Mouse (Mus musculus) C2C12 (cell line): ENCODE results near the gene S100a16. TPM values are rescaled to one million over a fixed set of nuclear protein-coding genes. Genes with fewer than 3 reads are reported as not detected.

ENCODE experiments used
- H3K27me3 ChIP-seq: one replicate; pipeline ENCODE4 v1.6.1; 2011; ENCODE audit not compliant: control insufficient read depth, insufficient read depth, insufficient read length
- H3K36me3 ChIP-seq: one replicate; pipeline ENCODE4 v1.6.1; 2011; ENCODE audit not compliant: control insufficient read depth, insufficient read depth
- H3K4me3 ChIP-seq: one replicate; pipeline ENCODE4 v1.5.1; 2011; ENCODE audit warnings: mild to moderate bottlenecking, control low read depth; ENCODE audit not compliant: poor library complexity, insufficient read depth, severe bottlenecking
- H3K79me2 ChIP-seq: one replicate; pipeline ENCODE4 v1.6.1; 2011; ENCODE audit not compliant: control insufficient read depth, insufficient read depth
- H3K79me3 ChIP-seq: one replicate; pipeline ENCODE4 v1.6.1; 2011; ENCODE audit warnings: low read depth, control low read depth
- H3ac ChIP-seq: one replicate; pipeline ENCODE3; 2011; ENCODE audit warnings: low read depth; ENCODE audit not compliant: control insufficient read depth, insufficient read length
- CEBPB ChIP-seq: IDR thresholded peaks from one replicate; pipeline ENCODE4 v1.6.1; 2011; ENCODE audit warnings: low read depth, mild to moderate bottlenecking, control low read depth, moderate library complexity
- CTCF ChIP-seq: IDR thresholded peaks from one replicate; pipeline ENCODE4 v1.5.1; 2011; ENCODE audit not compliant: control insufficient read depth, insufficient read depth, insufficient read length
- FOSL1 ChIP-seq: IDR thresholded peaks from one replicate; pipeline ENCODE4 v1.8.0; 2011; ENCODE audit warnings: mild to moderate bottlenecking, low read length; ENCODE audit not compliant: poor library complexity, insufficient read depth, severe bottlenecking
- MAX ChIP-seq: IDR thresholded peaks from one replicate; pipeline ENCODE4 v1.6.1; 2011; ENCODE audit warnings: mild to moderate bottlenecking, control low read depth
- MYOD1 ChIP-seq: IDR thresholded peaks from one replicate; pipeline ENCODE4 v1.6.1; 2011; ENCODE audit warnings: low read depth; ENCODE audit not compliant: control insufficient read depth, insufficient read length
- MYOG ChIP-seq: IDR thresholded peaks from one replicate; pipeline ENCODE4 v1.6.1; 2011; ENCODE audit not compliant: control insufficient read depth, insufficient read length; ENCODE audit errors: extremely low read depth
- USF1 ChIP-seq: IDR thresholded peaks from one replicate; pipeline ENCODE4 v1.6.1; 2011; ENCODE audit warnings: low read depth, mild to moderate bottlenecking, control low read depth, moderate library complexity
- polyA plus RNA-seq: library from polyadenylated mRNA; unstranded; fragments of >200 nt; fragmentation: generic; extraction: Trizol; gene quantifications from one replicate; pipeline ENCODE4 v1.2.1, GENCODE M21; 2012; ENCODE audit warnings: missing spikeins

Gene S100a16
- polyA plus RNA-seq, 1 experiment: 49.2 TPM

- Histone ChIP-seq H3K79me2 (peaks cover 35% of the 10 kb centered on the region), H3ac (peak overlapping the region; percentile 44), H3K4me3 (peak overlapping the region; percentile 35), H3K79me3 (no peaks in the 10 kb centered on the region), H3K27me3 (no peaks in the 10 kb centered on the region), H3K36me3 (peaks cover 6% of the 10 kb centered on the region)
- TF ChIP-seq MAX (peak; percentile 89), CTCF (no peak)
Measured at GRCm38 (mm10) chr3:90514691-90515090, 22.4 kb upstream of the S100a16 start.

DNA sequence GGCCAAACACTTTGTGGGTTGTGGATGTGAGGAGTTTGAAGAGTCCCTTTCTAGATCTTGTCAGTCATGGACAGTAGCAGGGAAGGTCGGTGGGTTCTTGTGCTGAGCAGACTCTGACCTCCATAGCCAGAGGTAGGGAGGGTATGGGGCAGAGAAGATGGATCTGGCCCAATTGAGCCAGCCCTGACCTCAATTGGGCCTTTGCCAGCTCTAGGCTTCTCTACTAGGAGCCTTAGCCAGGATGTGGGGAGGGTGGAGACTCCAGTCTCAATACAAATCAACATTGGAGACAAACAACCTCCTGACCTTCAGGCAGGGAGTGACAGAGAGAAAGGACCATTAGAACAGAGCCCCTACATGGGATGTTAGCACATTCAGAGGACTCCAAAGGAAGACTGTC, 21.8 kb upstream of the S100a16 start:
- Histone ChIP-seq H3K79me2 (peaks cover 35% of the 10 kb centered on the region), H3K27me3 (no peaks in the 10 kb centered on the region), H3K79me3 (no peaks in the 10 kb centered on the region), H3K4me3 (peak overlapping the region; percentile 35), H3ac (peak overlapping the region; percentile 44), H3K36me3 (peaks cover 6% of the 10 kb centered on the region)
- TF ChIP-seq MYOD1: no peak
- no peak for TF ChIP-seq FOSL1
- no peak for TF ChIP-seq MYOG
- no peak for TF ChIP-seq CEBPB
- TF ChIP-seq MAX: no peak
- TF ChIP-seq CTCF: no peak
- no peak for TF ChIP-seq USF1

DNA sequence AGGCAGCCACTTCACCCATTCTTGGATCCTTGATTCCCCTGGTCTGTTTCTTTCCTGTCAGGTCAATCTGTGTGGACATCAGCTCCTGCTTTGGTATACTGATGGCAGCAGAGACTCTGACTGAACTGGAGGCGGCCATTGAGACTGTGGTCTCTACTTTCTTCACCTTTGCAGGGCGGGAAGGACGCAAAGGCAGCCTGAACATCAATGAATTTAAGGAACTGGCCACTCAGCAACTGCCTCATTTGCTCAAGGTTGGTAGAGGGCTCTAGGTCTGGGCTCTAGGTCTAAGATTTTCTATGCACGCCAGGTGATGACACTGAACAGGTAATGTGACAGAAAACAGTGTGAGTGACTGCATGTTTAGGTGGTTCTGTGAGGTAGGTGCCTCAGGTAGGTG, 21.3 kb upstream of the S100a16 start:
- Histone ChIP-seq H3K4me3 (peak overlapping the region; percentile 35), H3K79me2 (peaks cover 35% of the 10 kb centered on the region), H3K27me3 (no peaks in the 10 kb centered on the region), H3ac (no peak overlapping the region), H3K79me3 (no peaks in the 10 kb centered on the region), H3K36me3 (peaks cover 10% of the 10 kb centered on the region)
- no peak for TF ChIP-seq MAX
- TF ChIP-seq USF1: no peak

GRCm38 (mm10) chr3:90517711-90518110, 19.3 kb upstream of the S100a16 start:
- H3K4me3 ChIP-seq: no peak overlapping the region
- peaks cover 8% of the 10 kb centered on the region for H3K36me3 ChIP-seq
- TF ChIP-seq MAX: no peak
- no peak for TF ChIP-seq CTCF
- no peak for TF ChIP-seq CEBPB
- TF ChIP-seq MYOG: no peak
- TF ChIP-seq MYOD1: no peak
- TF ChIP-seq FOSL1: no peak
- TF ChIP-seq USF1: no peak
- H3ac ChIP-seq: no peak overlapping the region
- no peaks in the 10 kb centered on the region for H3K27me3 ChIP-seq
- H3K79me3 ChIP-seq: no peaks in the 10 kb centered on the region
- peaks cover 29% of the 10 kb centered on the region for H3K79me2 ChIP-seq

- Histone ChIP-seq H3K36me3 (peaks cover 17% of the 10 kb centered on the region), H3K79me2 (no peaks in the 10 kb centered on the region), H3ac (no peak overlapping the region), H3K4me3 (no peak overlapping the region), H3K27me3 (no peaks in the 10 kb centered on the region), H3K79me3 (no peaks in the 10 kb centered on the region)
- TF ChIP-seq CTCF (peak; percentile 72), MAX (peak; percentile 49), CEBPB (peak; percentile 5), USF1 (no peak), MYOD1 (no peak)
Measured at GRCm38 (mm10) chr3:90525421-90525820, 11.6 kb upstream of the S100a16 start.

- no peak overlapping the region for H3K4me3 ChIP-seq
- no peaks in the 10 kb centered on the region for H3K79me3 ChIP-seq
- no peaks in the 10 kb centered on the region for H3K27me3 ChIP-seq
- H3K36me3 ChIP-seq: peaks cover 12% of the 10 kb centered on the region
- no peak for TF ChIP-seq CEBPB
- no peak for TF ChIP-seq FOSL1
- TF ChIP-seq CTCF: no peak
- TF ChIP-seq MYOG: no peak
- TF ChIP-seq MYOD1: no peak
- no peak for TF ChIP-seq USF1
- TF ChIP-seq MAX: no peak
- H3K79me2 ChIP-seq: no peaks in the 10 kb centered on the region
- H3ac ChIP-seq: no peak overlapping the region
Measured at GRCm38 (mm10) chr3:90526076-90526475, 11.0 kb upstream of the S100a16 start.
